Mouse (Mus musculus): Measurements from ENCODE around the gene Cox5a. TPM values are rescaled to one million over a fixed set of nuclear protein-coding genes. Genes with fewer than 3 reads are reported as not detected.

Cox5a gene
- total RNA-seq, 2 experiments from 2014 or later = 389 to 459 TPM

- DNase-seq (ENCODE audit: extremely low spot score in 1 of 2, low spot score in 1 of 2) = no peak
These were observed 3.4 kb downstream of the Cox5a start for GRCm38 (mm10) chr9:57524439-57524838.

GRCm38 (mm10) chr9:57525516-57525915 is 4.4 kb downstream of the Cox5a start:
- no peak for DNase-seq (ENCODE audit: extremely low spot score in 1 of 2, low spot score in 1 of 2)

GRCm38 (mm10) chr9:57526435-57526834 is 5.4 kb downstream of the Cox5a start:
- DNase-seq (ENCODE audit: extremely low spot score in 1 of 2, low spot score in 1 of 2) = no peak

GRCm38 (mm10) chr9:57531946-57532345 is 10.9 kb downstream of the Cox5a start:
- DNase-seq (ENCODE audit: extremely low spot score in 1 of 2, low spot score in 1 of 2) = no peak

- no peak for DNase-seq (ENCODE audit: extremely low spot score in 1 of 2, low spot score in 1 of 2)
These were observed 15.3 kb downstream of the Cox5a start for GRCm38 (mm10) chr9:57536362-57536761.

DNA sequence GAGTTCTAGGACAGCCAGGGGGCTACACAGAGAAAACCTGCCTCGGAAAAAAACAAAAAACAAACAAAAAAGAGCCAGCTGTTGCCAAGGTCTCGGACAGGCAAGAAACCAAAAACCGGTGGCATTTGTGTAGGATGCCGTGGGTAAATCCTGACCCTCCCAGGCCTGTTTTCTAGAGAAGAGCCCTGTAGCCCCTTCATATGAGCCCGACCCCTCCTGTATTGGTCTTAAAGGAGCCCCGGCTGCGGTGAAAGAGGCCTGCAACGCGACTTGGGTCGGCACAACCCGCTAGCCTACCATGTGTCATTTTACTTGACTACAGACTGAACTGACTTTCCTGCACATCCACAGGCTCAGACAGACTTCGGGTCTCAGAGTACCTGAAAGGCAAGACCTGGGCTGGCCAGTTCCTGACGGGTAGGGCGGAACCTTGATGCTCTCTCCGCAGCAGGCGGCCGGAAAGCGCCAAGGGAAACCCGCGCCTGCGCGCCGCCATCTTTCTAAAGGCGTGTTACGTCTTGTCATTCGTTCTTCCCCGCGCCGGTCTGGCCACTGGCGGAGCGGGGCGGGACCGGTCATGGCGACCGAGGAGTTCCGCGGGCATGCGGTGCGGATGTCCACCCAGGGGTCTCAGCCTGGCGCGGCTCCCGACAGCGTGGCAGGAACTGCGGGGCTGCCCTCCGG is 16.1 kb downstream of the Cox5a start, which contains the start of gene Fam219b:
Gene Fam219b, plus strand, starts transcription at position 485 of the 684 bp plus-strand sequence.
- DNase-seq (ENCODE audit: extremely low spot score in 1 of 2, low spot score in 1 of 2) = peak; percentile 86

- DNase-seq (ENCODE audit: extremely low spot score in 1 of 2, low spot score in 1 of 2) = peak in 1 of 2 experiments; percentile 35
These were observed 16.7 kb downstream of the Cox5a start for GRCm38 (mm10) chr9:57537728-57538181.

DNA sequence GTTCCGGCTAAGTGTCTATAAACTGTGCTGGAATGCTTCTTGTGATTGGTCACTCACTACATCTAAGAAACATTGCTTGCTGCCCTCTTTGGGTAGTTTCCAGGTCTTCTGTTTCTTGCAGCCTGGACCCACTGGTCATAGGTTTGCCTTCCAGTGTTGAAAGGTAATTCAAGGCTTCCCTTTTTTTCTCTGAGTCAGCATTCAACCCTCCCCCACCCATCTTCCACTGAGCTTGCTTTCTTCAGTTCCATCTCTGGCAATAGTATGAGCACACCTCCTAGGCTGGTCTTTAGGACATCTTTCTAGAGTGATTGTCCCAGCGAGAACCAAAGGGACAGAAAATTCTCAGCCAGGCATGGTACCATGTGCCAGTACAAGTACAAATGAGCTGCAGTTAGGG is 18.5 kb downstream of the Cox5a start:
- DNase-seq (ENCODE audit: extremely low spot score in 1 of 2, low spot score in 1 of 2) = no peak

GRCm38 (mm10) chr9:57541312-57541711 is 20.2 kb downstream of the Cox5a start:
- peak in 1 of 2 experiments; percentile 45 for DNase-seq (ENCODE audit: extremely low spot score in 1 of 2, low spot score in 1 of 2)

- no peak for DNase-seq (ENCODE audit: extremely low spot score in 1 of 2, low spot score in 1 of 2)
These were observed 22.9 kb downstream of the Cox5a start for GRCm38 (mm10) chr9:57543951-57544350.

GRCm38 (mm10) chr9:57547287-57547686 is 26.2 kb downstream of the Cox5a start:
- DNase-seq (ENCODE audit: extremely low spot score in 1 of 2, low spot score in 1 of 2) = no peak

GRCm38 (mm10) chr9:57547869-57548268 is 26.8 kb downstream of the Cox5a start:
- DNase-seq (ENCODE audit: extremely low spot score in 1 of 2, low spot score in 1 of 2) = no peak

- no peak for DNase-seq (ENCODE audit: extremely low spot score in 1 of 2, low spot score in 1 of 2)
These were observed 28.1 kb downstream of the Cox5a start for GRCm38 (mm10) chr9:57549186-57549585.

DNA sequence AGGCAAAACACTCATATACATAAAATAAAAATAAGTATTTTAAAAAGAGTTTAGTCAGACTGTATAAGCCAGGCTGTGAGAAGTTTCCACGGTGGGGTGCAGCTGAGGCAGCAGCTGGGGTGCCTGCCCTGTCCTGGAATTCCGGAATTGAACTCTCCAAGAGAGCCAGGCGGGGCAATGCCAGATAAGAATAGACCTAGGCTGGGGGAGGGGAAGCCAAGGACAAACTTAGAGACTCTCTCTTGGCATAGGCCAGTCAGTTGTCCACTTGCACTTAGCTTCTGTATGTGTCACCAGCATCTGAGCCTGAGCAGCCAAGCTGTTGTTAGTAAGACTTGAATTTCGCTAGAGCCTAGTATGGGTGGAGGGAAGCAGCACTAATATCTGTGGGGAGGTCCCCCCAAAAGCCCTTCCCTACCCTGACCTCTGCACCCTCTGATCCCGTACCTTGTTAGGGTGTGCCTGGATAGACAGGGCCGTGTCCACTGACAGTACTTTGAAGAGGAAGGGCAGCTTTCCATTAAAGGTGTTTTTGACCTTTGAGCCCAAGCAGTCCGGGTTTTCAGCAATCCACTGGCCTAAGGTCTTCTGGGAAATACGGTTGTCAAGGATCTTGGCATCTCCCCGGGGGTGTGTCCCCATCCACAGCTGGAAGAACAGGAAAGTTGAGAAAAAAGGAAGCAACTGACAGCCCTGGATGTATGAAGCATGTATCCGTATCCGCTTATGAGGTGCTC is 29.2 kb downstream of the Cox5a start:
- no peak for DNase-seq (ENCODE audit: extremely low spot score in 1 of 2, low spot score in 1 of 2)

GRCm38 (mm10) chr9:57552139-57552887 is 31.2 kb downstream of the Cox5a start, which contains the start of gene Mpi:
Gene Mpi, minus strand, starts transcription at chr9:57552763.
- DNase-seq (ENCODE audit: extremely low spot score in 1 of 2, low spot score in 1 of 2) = peak; percentile 63 to 67

- no peak for DNase-seq (ENCODE audit: extremely low spot score in 1 of 2, low spot score in 1 of 2)
These were observed 32.0 kb downstream of the Cox5a start for GRCm38 (mm10) chr9:57553119-57553518.

DNA sequence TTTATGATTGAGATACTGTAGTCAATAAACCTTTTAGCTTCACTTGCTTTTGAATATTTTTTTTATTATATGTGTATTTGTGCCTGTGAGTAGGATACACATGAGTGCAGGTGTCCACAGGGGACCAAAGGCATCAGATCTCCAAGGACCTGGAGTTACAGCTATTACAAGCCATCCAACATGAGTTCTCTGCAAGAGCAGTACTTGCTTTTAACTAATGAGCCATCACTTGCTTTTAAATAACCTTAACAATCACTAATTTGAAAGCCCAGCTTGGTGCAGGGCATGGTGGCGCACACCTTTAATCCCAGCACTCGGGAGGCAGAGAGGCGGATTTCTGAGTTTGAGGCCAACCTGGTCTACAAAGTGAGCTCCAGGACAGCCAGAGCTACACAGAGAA is 33.7 kb downstream of the Cox5a start:
- DNase-seq (ENCODE audit: extremely low spot score in 1 of 2, low spot score in 1 of 2) = no peak

- DNase-seq (ENCODE audit: extremely low spot score in 1 of 2, low spot score in 1 of 2) = no peak
These were observed 36.1 kb downstream of the Cox5a start for GRCm38 (mm10) chr9:57557215-57557614.

DNA sequence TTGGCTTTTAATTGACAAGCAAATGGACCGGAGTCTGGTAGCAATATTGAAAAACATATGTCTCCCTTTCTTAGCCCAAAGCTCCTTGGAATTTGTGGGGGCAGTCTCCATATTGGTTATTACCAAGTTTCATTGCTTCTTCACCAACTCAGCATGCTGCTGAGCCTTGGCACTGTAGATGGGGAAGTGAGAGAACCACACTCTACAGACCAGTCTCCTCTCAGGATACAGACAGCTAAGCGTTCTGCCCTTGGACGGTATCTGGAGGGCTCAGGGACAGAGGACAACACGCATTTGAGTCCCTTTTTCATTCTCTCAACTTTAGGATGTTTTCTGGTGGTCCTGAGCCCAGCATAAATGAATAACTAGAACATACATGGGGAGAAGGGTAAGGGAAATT is 37.6 kb downstream of the Cox5a start:
- no peak for DNase-seq (ENCODE audit: extremely low spot score in 1 of 2, low spot score in 1 of 2)

DNA sequence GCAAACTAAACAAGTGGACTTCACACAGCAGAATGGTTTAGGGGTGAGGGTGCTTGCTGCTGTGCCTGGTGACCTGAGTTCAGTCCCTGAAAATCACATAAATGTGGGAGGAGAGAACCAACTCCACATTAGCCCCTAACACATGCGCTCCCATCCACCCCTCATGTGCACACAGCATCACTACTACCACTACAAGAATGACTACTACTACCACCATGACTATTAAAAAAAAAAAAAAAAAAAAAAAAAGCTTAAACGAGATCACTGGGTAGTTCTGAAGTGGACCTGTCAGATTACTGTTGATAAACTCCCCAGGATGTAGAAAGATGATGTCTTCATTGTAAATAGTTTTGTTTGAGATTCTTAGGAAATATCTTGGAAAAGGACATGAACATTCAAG is 38.5 kb downstream of the Cox5a start:
- no peak for DNase-seq (ENCODE audit: extremely low spot score in 1 of 2, low spot score in 1 of 2)

GRCm38 (mm10) chr9:57560263-57560662 is 39.2 kb downstream of the Cox5a start:
- DNase-seq (ENCODE audit: extremely low spot score in 1 of 2, low spot score in 1 of 2) = no peak
